Comparison of ENCODE assay signal across 22 mouse cellular contexts in genomic region chr12:88835821-88836220, GRCm38 (mm10).
A peak's percentile ranks its signal among the peaks of the same experiment; 100 is the strongest.
DNase-seq lines count a peak whose midpoint lies in the region; ATAC-seq lines count a peak whose summit lies in the region.
"Had no signal": no experiment of that assay in that cellular context is flagged by ENCODE, and none has a peak within 500 bp of the region (broad histone marks: within the 10 kb centered on the region; RNA-seq: fewer than 3 reads in every experiment).

No protein-coding gene starts in this region.

- DNase-seq in adrenal gland, adult 8-10 months = peak; percentile 15
- DNase-seq in adrenal gland, postnatal 4 days (ENCODE audit: low spot score in 2 of 2) = no peak
- DNase-seq in neural tube, embryonic 10.5 days (ENCODE audit: extremely low spot score, low spot score) = peak; percentile 27
- DNase-seq in yolk sac, embryonic 10.5 days (ENCODE audit: low spot score) = peak; percentile 3
- no peak for DNase-seq in kidney, adult 8-10 months
- DNase-seq: cerebellum, postnatal 10 days; forebrain, postnatal 0 days; gastrocnemius, adult 2 months; kidney, adult 18-20 months; kidney, postnatal 25 days; layer of hippocampus, adult 9-11 months; lung, postnatal 14 days; thymus, adult 18-20 months had no signal

- 0 out of 2 replicates have a peak, but pooled peaks have one; percentile 56 for ATAC-seq in hindbrain, embryonic 12.5 days (ENCODE audit: low FRiP score)
- ATAC-seq in hindbrain, embryonic 16.5 days = no peak
- ATAC-seq in neural tube, embryonic 15.5 days (ENCODE audit: low FRiP score) = no peak
- ATAC-seq: forebrain, postnatal 0 days had no signal

- no peaks in the 10 kb centered on the region for H3K9me3 ChIP-seq in hindbrain, embryonic 12.5 days (replicated peaks)
- H3K9me3 ChIP-seq in hindbrain, embryonic 16.5 days (ENCODE audit: control insufficient read depth, low read length) = no peaks in the 10 kb centered on the region
- no peaks in the 10 kb centered on the region for H3K9me3 ChIP-seq in neural tube, embryonic 15.5 days (replicated peaks)
- H3K9me3 ChIP-seq: embryonic facial prominence, embryonic 12.5 days; heart, embryonic 15.5 days; hindbrain, embryonic 13.5 days; limb, embryonic 13.5 days; neural tube, embryonic 13.5 days had no signal

- H3K4me2 ChIP-seq in hindbrain, embryonic 12.5 days (replicated peaks) = no peak overlapping the region
- no peak overlapping the region for H3K4me2 ChIP-seq in hindbrain, embryonic 16.5 days (ENCODE audit: low read length)
- H3K4me2 ChIP-seq in neural tube, embryonic 15.5 days = no peak overlapping the region
- H3K4me2 ChIP-seq: embryonic facial prominence, embryonic 12.5 days; heart, embryonic 15.5 days; hindbrain, embryonic 13.5 days; limb, embryonic 13.5 days; neural tube, embryonic 13.5 days had no signal

- H3K4me1 ChIP-seq in hindbrain, embryonic 12.5 days = 0 out of 2 replicates have a peak, but pooled peaks cover 5% of the 10 kb centered on the region
- no peaks in the 10 kb centered on the region for H3K4me1 ChIP-seq in hindbrain, embryonic 16.5 days (ENCODE audit: control insufficient read depth, insufficient read depth, low read depth, low read length)
- no peaks in the 10 kb centered on the region for H3K4me1 ChIP-seq in neural tube, embryonic 15.5 days
- H3K4me1 ChIP-seq: embryonic facial prominence, embryonic 12.5 days; limb, embryonic 13.5 days had no signal

- no peak overlapping the region for H3K4me3 ChIP-seq in hindbrain, embryonic 12.5 days
- H3K4me3 ChIP-seq in hindbrain, embryonic 16.5 days (ENCODE audit: low read length) = no peak overlapping the region
- H3K4me3 ChIP-seq in neural tube, embryonic 15.5 days (replicated peaks) = no peak overlapping the region
- H3K4me3 ChIP-seq: embryonic facial prominence, embryonic 12.5 days; gastrocnemius, adult 2 months; heart, embryonic 15.5 days; hindbrain, embryonic 13.5 days; limb, embryonic 13.5 days; neural tube, embryonic 13.5 days had no signal

- no peak overlapping the region for H3K9ac ChIP-seq in hindbrain, embryonic 12.5 days
- no peak overlapping the region for H3K9ac ChIP-seq in hindbrain, embryonic 16.5 days (ENCODE audit: low read depth, low read length)
- no peak overlapping the region for H3K9ac ChIP-seq in neural tube, embryonic 15.5 days (replicated peaks)
- H3K9ac ChIP-seq: embryonic facial prominence, embryonic 12.5 days; forebrain, postnatal 0 days; heart, embryonic 15.5 days; hindbrain, embryonic 13.5 days; limb, embryonic 13.5 days; neural tube, embryonic 13.5 days had no signal

- WGBS in hindbrain, embryonic 12.5 days = 5% methylated on average over 2 of the region's 2 CpGs
- 17% methylated on average over 2 of the region's 2 CpGs for WGBS in hindbrain, embryonic 16.5 days
- WGBS in neural tube, embryonic 15.5 days = 9% methylated on average over 2 of the region's 2 CpGs

- no peaks in the 10 kb centered on the region for H3K36me3 ChIP-seq in hindbrain, embryonic 12.5 days
- no peaks in the 10 kb centered on the region for H3K36me3 ChIP-seq in hindbrain, embryonic 16.5 days (ENCODE audit: control insufficient read depth, insufficient read depth, low read length)
- no peaks in the 10 kb centered on the region for H3K36me3 ChIP-seq in neural tube, embryonic 15.5 days
- H3K36me3 ChIP-seq: embryonic facial prominence, embryonic 12.5 days; heart, embryonic 15.5 days; hindbrain, embryonic 13.5 days; limb, embryonic 13.5 days; neural tube, embryonic 13.5 days had no signal

- 0 out of 2 replicates have a peak overlapping the region, but pooled peaks have one; percentile 3 for H3K27ac ChIP-seq in hindbrain, embryonic 12.5 days
- H3K27ac ChIP-seq in hindbrain, embryonic 16.5 days (ENCODE audit: low read depth, low read length) = no peak overlapping the region
- no peak overlapping the region for H3K27ac ChIP-seq in neural tube, embryonic 15.5 days (replicated peaks)
- H3K27ac ChIP-seq: embryonic facial prominence, embryonic 12.5 days; gastrocnemius, adult 2 months; heart, embryonic 15.5 days; hindbrain, embryonic 13.5 days; limb, embryonic 13.5 days; neural tube, embryonic 13.5 days had no signal

- no peaks in the 10 kb centered on the region for H3K27me3 ChIP-seq in hindbrain, embryonic 12.5 days
- H3K27me3 ChIP-seq in hindbrain, embryonic 16.5 days (replicated peaks; ENCODE audit: control insufficient read depth, insufficient read depth, low read length) = no peaks in the 10 kb centered on the region
- no peaks in the 10 kb centered on the region for H3K27me3 ChIP-seq in neural tube, embryonic 15.5 days (replicated peaks)
- H3K27me3 ChIP-seq: CH12.LX; embryonic facial prominence, embryonic 12.5 days; heart, embryonic 15.5 days; hindbrain, embryonic 13.5 days; limb, embryonic 13.5 days; neural tube, embryonic 13.5 days had no signal

Comparison
In these comparisons a context has a peak if more than half of its experiments do, and no peak if none do; other contexts are left out.
1. DNase-seq: peak in adrenal gland, adult 8-10 months (single experiment), neural tube, embryonic 10.5 days (single experiment) and yolk sac, embryonic 10.5 days (single experiment); none in adrenal gland, postnatal 4 days (0 of 2) and kidney, adult 8-10 months (0 of 2).